Mouse (Mus musculus): ENCODE results near the gene Anxa6. TPM values are rescaled to one million over a fixed set of nuclear protein-coding genes. Genes with fewer than 3 reads are reported as not detected.

Anxa6 gene
- total RNA-seq, 4 experiments from 2014 or later = 85.6 to 95.3 (median 89.4) TPM

- DNase-seq (ENCODE audit: low spot score in 2 of 2) = no peak
These were observed 103.5 kb downstream of the Anxa6 start for GRCm38 (mm10) chr11:54929744-54930143.

- DNase-seq (ENCODE audit: low spot score in 2 of 2) = no peak
These were observed 104.0 kb downstream of the Anxa6 start for GRCm38 (mm10) chr11:54929290-54929689.

Other genes starting within 250 kb of the Anxa6 start
- gene Cdc42se2, start 245.8 kb downstream of the Anxa6 start, total RNA-seq (2022) = 100 to 1,000 TPM; 125 to 130 (median 128) TPM
- 10 to 100 TPM; 28.0 to 34.3 (median 30.4) TPM for gene Lyrm7, start 172.5 kb downstream of the Anxa6 start, total RNA-seq (2022)
- 100 to 1,000 TPM; 219 to 289 (median 258) TPM for gene Hint1, start 167.1 kb downstream of the Anxa6 start, total RNA-seq (2022)
- 1 to 10 TPM; 4.4 to 8.8 (median 5.1) TPM for gene Gpx3, start 131.0 kb downstream of the Anxa6 start, total RNA-seq (2022)
- gene Tnip1, start 70.5 kb downstream of the Anxa6 start, total RNA-seq (2022) = 10 to 100 TPM; 31.4 to 34.3 (median 33.9) TPM
- gene Ccdc69, start 44.7 kb upstream of the Anxa6 start, total RNA-seq (2022) = 1 to 10 TPM in 1 of 4 experiments, under 1 TPM in 3; 0.32 to 1.1 (median 0.75) TPM
- gene Gm2a, start 64.7 kb upstream of the Anxa6 start, total RNA-seq (2022) = 10 to 100 TPM; 28.3 to 45.4 (median 36.9) TPM
- gene Slc36a3, start 118.3 kb upstream of the Anxa6 start, total RNA-seq (2022) = not detected
- under 1 TPM in 3 of 4 experiments, not detected in 1; 0.24 to 0.39 (median 0.29) TPM for gene Slc36a2, start 151.6 kb upstream of the Anxa6 start, total RNA-seq (2022)
- 10 to 100 TPM; 48.4 to 60.7 (median 57.1) TPM for gene Slc36a1, start 170.9 kb upstream of the Anxa6 start, total RNA-seq (2022)